Mouse (Mus musculus): ENCODE measurements around the gene BC029722.
"Not testable (repeated sequence)": the region's sequence is repeated elsewhere in the genome, so short reads cannot be mapped to it uniquely, and the experiment has no call there.

The BC029722 gene

DNA sequence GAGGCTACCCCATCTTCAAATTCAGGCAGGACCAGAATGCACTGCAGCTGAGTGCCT lies at the start of gene BC029722:
BC029722 (minus strand) TSS at position 35 of the 57 bp plus-strand sequence.
- DNase-seq (ENCODE audit: low spot score): no peak

GRCm38 (mm10) chr2:155868320-155868719 lies 49.1 kb upstream of the BC029722 start:
- no peak for DNase-seq (ENCODE audit: low spot score)

DNA sequence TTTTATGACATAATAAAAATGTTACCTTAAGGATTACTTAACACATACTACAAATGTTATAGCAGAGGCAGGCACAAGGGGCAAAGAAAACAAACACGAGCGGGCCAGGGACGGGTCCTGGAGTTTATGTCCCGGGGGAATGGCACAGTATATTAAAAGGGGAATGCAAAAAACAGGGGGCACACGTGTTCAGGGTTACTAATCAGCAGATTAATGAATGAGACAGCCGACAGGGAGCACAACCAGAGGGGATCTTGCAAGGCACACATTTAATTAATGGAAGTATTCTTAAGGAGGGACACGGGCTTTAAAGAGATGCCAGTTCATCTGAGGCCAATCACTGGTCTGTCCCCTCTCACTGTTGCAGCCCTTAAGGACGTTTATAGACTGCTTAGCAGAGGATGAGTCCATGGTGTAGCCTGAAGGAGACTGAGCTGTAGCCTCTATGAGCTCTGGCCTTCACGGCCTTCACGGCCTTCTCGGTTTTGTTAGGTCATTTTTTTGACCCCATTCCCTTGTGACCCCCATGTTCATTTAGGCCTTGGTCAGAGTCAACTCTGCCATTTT lies 44.2 kb upstream of the BC029722 start:
- DNase-seq (ENCODE audit: low spot score): no peak

- DNase-seq (ENCODE audit: low spot score): no peak
Measured at GRCm38 (mm10) chr2:155862573-155863300, 43.5 kb upstream of the BC029722 start.

DNA sequence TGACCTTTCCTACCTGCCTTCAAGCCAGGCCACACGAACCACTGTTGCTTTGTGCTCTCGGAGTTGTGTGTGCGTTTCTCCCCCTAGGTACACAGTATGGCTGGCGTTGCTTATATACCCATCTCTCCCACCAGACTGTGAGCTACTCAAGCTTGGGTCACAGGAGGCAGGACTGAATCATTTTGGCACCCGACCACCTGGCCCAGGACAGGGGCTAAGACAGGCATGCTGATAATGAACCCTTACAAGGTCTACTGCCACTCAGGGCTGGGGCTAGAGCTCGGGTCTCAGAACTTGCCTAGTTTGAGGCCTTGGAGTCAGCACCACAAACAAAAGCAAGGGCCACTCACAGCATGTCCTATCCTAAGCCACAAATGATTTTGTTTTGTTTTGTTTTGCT lies 42.4 kb upstream of the BC029722 start:
- no peak for DNase-seq (ENCODE audit: low spot score)

DNA sequence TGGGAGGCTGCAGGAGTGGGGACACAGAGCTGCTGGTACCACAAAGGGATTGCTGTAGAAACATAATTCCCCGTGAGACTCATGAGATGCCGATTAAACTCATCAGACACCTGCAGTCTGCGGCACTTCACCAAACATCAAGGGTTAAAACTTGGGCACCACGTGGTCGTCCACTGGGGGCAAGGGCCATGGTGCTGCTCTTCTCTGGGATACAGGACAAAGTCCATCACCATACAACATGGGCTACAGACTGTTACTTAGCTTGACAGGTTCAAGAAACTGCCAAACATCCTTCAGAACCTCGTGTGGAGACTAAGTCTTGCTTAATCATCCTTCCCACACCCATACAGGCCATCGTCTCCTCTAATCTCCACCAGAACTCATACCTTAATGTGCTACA lies 40.9 kb upstream of the BC029722 start:
- DNase-seq (ENCODE audit: low spot score): no peak

DNA sequence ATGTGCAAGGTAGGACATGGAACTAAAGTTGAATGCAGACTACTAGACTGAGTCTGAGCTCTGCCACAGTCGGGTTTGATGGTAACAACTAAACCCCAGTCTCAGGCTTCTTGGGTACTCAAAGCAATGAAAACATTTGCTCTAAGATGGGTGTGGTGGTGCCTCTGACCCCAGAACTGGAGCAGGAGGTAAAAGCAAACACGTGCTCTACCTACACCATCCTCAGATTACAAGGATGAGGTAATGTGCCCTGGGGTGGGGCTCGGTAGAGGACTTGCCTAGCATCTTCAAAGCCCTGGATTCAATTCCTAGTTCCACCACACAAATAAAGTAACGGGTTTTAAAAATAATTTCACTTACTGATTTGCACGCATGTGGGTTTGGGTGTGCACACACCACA lies 33.3 kb upstream of the BC029722 start:
- no peak for DNase-seq (ENCODE audit: low spot score)

DNA sequence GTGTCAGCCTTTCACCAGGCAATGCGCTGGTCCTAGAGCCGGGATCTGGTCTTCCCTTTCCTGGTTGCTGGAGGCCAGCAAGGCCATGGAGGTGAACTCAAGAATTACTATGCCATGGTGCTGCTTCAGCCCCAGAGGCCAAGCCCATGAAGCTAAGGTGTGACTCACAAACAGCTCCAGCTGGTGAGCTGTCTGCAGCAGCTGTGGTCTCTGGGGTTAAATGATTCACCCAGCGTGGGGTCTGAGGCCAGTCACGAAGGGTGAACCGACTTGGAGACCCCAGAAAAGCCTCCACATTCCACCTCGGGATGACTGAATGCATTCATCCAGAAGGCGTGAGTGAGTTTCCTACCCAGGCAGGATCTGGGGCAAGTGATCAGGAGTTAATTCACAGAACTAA lies 30.9 kb upstream of the BC029722 start:
- DNase-seq (ENCODE audit: low spot score): no peak

DNA sequence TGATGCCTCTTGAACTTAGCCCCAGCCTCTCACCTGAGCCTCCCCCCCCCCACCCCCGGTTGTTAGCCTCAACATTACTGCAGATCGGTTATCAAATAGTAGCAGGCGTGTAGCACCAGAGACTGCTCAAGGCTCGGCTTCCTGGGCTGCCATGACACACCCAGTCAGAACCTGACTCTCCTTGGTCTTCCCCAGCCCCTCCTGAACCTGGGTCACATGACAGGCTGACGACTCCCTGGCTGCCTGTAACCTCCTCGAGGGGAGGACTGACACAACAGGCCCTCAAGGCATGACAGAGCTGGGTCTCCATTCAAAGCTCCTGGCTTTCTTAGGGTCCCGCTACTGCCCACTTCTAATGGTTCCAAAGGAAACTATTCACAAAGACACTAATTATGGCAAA lies 30.2 kb upstream of the BC029722 start:
- DNase-seq (ENCODE audit: low spot score): no peak

DNA sequence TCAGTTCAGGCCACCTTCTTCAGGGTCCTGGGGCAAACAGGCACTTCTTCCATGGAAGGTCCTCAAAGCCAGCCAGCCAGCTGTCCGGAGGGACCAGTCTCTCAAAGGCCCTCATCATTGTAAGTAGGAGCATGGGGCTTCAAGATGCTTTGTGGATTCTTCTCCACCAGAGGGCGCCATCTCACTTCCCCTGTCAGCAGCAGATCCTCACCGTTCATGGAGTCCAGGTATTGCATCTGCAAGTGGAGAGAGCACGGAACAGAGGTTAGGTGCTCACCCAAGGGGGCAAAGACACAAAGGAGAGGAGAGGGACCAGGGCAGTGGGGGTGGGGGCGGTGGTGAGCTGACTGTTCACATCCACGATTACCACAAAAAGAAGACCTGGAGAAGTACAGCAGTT lies 29.1 kb upstream of the BC029722 start:
- DNase-seq (ENCODE audit: low spot score): peak; percentile 87

DNA sequence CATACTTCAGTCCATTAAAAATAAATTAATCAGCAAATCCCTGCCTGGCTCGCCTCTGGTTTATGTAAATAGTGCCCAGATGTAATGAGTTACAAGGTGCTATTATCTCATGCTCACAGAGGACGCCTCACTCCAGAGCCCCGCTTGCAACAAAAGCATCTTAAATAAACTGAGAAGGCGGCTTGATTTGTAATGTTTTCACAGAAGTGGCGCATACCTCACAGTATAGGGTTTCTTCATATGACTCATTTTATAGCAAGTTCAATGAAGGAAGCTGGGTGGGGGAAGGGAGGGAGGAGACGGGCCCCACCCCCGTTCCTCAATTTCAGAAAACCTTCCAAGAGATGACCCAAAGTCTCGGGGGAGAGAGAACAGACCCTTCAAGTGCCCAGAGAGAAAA lies 27.7 kb upstream of the BC029722 start:
- DNase-seq (ENCODE audit: low spot score): no peak

- DNase-seq (ENCODE audit: low spot score): no peak
Measured at GRCm38 (mm10) chr2:155838961-155839360, 19.7 kb upstream of the BC029722 start.

DNA sequence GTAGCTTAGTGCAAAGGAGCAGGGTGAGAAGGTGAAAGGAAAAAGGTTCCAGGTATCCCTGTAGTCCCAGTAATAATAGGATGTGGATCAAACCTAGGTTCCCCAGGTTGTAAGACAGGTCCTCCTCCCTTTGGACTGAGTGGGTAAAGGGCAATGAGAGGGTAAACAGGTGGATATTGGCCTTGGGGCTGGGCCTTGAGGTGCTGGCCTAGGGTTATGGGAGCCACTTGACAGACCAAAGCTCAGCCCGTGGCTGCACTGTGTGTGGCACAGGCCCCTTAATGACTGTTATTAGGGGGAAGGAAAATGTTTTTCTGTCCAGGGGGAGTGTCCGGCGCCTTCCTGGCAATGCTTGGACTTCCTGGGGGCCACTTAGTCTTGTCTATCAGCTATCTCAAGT lies 18.7 kb upstream of the BC029722 start:
- no peak for DNase-seq (ENCODE audit: low spot score)

- DNase-seq (ENCODE audit: low spot score): no peak
Measured at GRCm38 (mm10) chr2:155834732-155835131, 15.5 kb upstream of the BC029722 start, which contains the start of gene Fam83c. Gene Fam83c (minus strand): TSS chr2:155834854.

- DNase-seq (ENCODE audit: low spot score): not testable (repeated sequence)
Measured at GRCm38 (mm10) chr2:155832087-155832486, 12.9 kb upstream of the BC029722 start.

DNA sequence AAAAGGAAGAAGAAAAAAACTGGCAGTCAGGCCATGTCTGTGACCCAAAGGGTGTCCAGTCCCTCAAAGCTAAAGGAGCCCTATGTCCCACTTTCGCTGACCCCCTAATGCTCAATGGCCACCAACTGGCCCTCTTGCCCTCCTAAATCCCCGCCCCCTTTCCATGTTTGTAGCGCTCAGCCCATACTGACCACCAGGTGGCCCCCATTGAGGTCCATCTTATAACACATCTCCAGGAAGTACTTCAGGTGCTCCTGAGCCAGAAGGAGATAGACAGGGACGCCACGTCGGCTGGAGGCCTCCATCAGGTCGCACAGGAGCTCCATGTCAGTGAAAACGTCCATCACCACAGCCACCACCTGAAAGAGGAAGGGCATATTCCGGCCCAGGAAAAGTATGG lies 12.1 kb upstream of the BC029722 start:
- DNase-seq (ENCODE audit: low spot score): no peak

GRCm38 (mm10) chr2:155830841-155831240 lies 11.6 kb upstream of the BC029722 start:
- DNase-seq (ENCODE audit: low spot score): no peak

- peak; percentile 90 for DNase-seq (ENCODE audit: low spot score)
Measured at GRCm38 (mm10) chr2:155826630-155827424, 7.6 kb upstream of the BC029722 start, which contains the start of gene Eif6. Gene Eif6 (minus strand): TSS chr2:155826925.

- DNase-seq (ENCODE audit: low spot score): peak; percentile 21
Measured at GRCm38 (mm10) chr2:155825904-155826629, 6.8 kb upstream of the BC029722 start.

GRCm38 (mm10) chr2:155823722-155824121 lies 4.5 kb upstream of the BC029722 start:
- no peak for DNase-seq (ENCODE audit: low spot score)

- no peak for DNase-seq (ENCODE audit: low spot score)
Measured at GRCm38 (mm10) chr2:155820779-155821178, 1.6 kb upstream of the BC029722 start.

GRCm38 (mm10) chr2:155819449-155820251 lies 424 bp upstream of the BC029722 start:
- peak; percentile 36 for DNase-seq (ENCODE audit: low spot score)

Measured in adipocyte (in vitro differentiated cells).